Mouse (Mus musculus) hindbrain, embryonic 15.5 days (tissue): ENCODE measurements around the gene Gm6040. TPM values are rescaled to one million over a fixed set of nuclear protein-coding genes. Genes with fewer than 3 reads are reported as not detected.

Experiments used
- ATAC-seq: fragments of 200-750 bp; cut with Nextera tagmentation; 2 replicates; pipeline ENCODE4 v1.8.0; 2017; ENCODE audit warnings: low read depth, moderate number of reproducible peaks, moderate TSS enrichment; ENCODE audit not compliant: low FRiP score
- H3K27ac ChIP-seq: fragments of 300-500 bp; sonication (generic); replicated peaks from 2 replicates; pipeline ENCODE4 v1.5.1; 2015; ENCODE audit warnings: mild to moderate bottlenecking, inconsistent platforms
- H3K27me3 ChIP-seq: fragments of 300-500 bp; sonication (generic); 2 replicates; pipeline ENCODE4 v1.6.1; 2015; ENCODE audit warnings: control low read depth, inconsistent platforms
- H3K36me3 ChIP-seq: fragments of 300-500 bp; sonication (generic); 2 replicates; pipeline ENCODE4 v1.6.1; 2015; ENCODE audit warnings: control low read depth, inconsistent platforms
- H3K4me1 ChIP-seq: fragments of 300-500 bp; sonication (generic); replicated peaks from 2 replicates; pipeline ENCODE4 v1.6.1; 2015; ENCODE audit warnings: control low read depth, inconsistent platforms
- H3K4me2 ChIP-seq: fragments of 300-500 bp; sonication (generic); 2 replicates; pipeline ENCODE4 v1.6.1; 2015; ENCODE audit warnings: moderate library complexity, mild to moderate bottlenecking, inconsistent platforms
- H3K4me3 ChIP-seq: fragments of 300-500 bp; sonication (generic); 2 replicates; pipeline ENCODE4 v1.5.1; 2015; ENCODE audit warnings: mild to moderate bottlenecking, inconsistent platforms
- H3K9ac ChIP-seq: fragments of 300-500 bp; sonication (generic); 2 replicates; pipeline ENCODE4 v1.6.1; 2015; ENCODE audit warnings: inconsistent platforms
- H3K9me3 ChIP-seq: fragments of 300-500 bp; sonication (generic); 2 replicates; pipeline ENCODE4 v1.6.1; 2016; ENCODE audit warnings: control low read depth, inconsistent platforms
- WGBS: fragments of 180-500 bp; shearing (Covaris S2); methylation state at CpG from one replicate; pipeline ENCODE4 v1.1.7; 2015; 5-methylcytosine and 5-hydroxymethylcytosine counted together
- polyA plus RNA-seq: library from polyadenylated mRNA; unstranded; fragments of >200 nt; fragmentation: Nextera tagmentation; extraction: Ambion mirVana; gene quantifications from 2 replicates; pipeline ENCODE4 v1.2.1, GENCODE M21; 2015

The Gm6040 gene
- polyA plus RNA-seq = not detected in 2 replicates

DNA sequence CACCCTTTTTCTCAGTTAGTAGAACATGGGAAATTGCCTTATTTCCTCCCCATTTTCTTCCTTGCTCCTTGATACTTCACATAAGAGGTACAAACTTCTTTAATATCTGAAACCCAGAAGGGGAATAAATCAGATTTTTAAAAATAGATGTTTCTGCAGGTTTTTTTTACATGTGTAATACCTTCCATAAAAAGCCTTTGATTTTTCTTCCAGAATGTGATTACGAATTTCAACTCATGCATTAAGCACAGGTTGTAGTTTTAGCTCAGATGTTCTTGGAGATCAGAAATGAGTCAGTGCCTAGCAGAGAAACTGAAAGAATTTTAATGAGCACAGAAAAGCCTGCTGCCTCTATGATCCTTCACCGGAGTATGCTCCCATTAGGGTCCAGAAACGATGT, at the start of gene Gm6040:
Gene Gm6040 (minus strand): TSS at position 101 of the 400 bp plus-strand sequence.
- H3K4me1 ChIP-seq = no peaks in the 10 kb centered on the region
- no peaks in the 10 kb centered on the region for H3K27me3 ChIP-seq
- no peaks in the 10 kb centered on the region for H3K36me3 ChIP-seq
- no peak within 1 kb of the TSS for H3K4me3 ChIP-seq
- no peak within 1 kb of the TSS for H3K9ac ChIP-seq
- ATAC-seq = no peak
- H3K9me3 ChIP-seq = peaks cover 7% of the 10 kb centered on the region; the same call in 1 of the 2 replicates
- H3K4me2 ChIP-seq = no peak within 1 kb of the TSS
- no peak within 1 kb of the TSS for H3K27ac ChIP-seq
- WGBS = 77% methylated on average over 3 of the region's 3 CpGs

DNA sequence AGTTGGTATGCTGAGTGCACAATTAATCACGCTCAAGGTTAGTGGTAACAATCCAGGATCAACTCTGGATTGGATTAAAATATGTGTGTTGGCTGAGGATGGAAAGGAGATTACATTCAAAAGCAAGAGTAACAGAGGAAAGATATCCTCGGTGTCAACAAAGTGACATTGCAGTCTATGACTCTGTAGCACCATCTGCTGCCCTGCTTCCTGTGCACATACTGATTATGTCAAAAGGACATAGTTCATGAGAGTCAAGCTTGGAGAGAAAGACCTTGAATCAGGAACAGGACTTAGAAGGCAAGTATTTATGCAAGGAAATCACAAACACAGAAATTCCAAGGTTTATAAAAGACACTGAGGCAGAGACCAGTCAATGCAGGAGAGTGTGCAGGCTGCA, 42.7 kb upstream of the Gm6040 start:
- H3K4me2 ChIP-seq = no peak overlapping the region
- H3K27me3 ChIP-seq = no peaks in the 10 kb centered on the region
- H3K4me1 ChIP-seq = no peaks in the 10 kb centered on the region
- 81% methylated on average over 2 of the region's 2 CpGs for WGBS
- no peak for ATAC-seq
- peaks cover 5% of the 10 kb centered on the region; the same call in 1 of the 2 replicates for H3K9me3 ChIP-seq
- H3K4me3 ChIP-seq = no peak overlapping the region
- no peaks in the 10 kb centered on the region for H3K36me3 ChIP-seq
- H3K9ac ChIP-seq = no peak overlapping the region
- no peak overlapping the region for H3K27ac ChIP-seq

DNA sequence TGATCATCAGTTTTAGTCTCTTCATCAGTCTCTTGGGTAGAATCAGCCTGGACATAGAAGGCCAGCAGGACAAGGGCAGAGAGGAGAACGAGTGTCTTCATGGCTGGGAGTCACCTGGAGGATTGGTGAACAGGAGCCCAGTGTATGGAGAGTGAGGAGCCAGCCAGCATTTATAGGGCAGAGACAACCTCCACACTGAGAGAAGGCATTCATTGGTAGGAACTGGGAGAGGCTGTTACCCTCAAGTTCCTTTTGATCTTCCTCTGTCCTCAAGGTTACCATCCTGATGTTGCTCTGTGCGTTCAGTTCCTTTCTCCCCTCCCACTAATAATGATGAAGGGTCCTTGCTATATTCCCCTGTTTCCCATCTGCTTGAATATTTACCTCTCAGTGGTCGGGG, 22.7 kb upstream of the Gm6040 start, which contains the start of gene AY761185:
Gene AY761185 (minus strand): TSS at position 101 of the 400 bp plus-strand sequence.
- Histone ChIP-seq H3K27me3 (no peaks in the 10 kb centered on the region), H3K9me3 (peaks cover 20% of the 10 kb centered on the region), H3K4me2 (no peak within 1 kb of the TSS), H3K27ac (no peak within 1 kb of the TSS), H3K9ac (no peak within 1 kb of the TSS), H3K4me1 (no peaks in the 10 kb centered on the region), H3K36me3 (no peaks in the 10 kb centered on the region), H3K4me3 (no peak within 1 kb of the TSS)
- no peak for ATAC-seq
- 74% methylated on average over 3 of the region's 3 CpGs for WGBS

DNA sequence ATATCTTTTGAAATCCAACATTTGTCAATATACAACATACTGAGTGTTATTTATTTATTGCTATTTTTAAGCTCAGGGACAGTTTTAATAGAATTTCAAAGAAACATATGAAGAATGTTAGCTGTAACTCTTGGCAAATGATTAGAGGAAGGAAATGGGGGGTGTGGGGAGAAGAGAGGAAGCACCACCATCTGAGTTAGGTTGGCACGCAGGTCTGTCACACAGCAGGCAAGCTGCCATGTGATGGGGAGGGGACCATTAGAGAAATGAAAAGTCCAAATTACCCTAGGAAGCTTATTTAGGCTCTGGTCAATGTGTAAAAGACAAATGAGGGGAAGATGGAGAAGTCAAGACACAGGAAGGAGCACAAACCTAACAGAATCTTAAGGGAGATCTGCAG, 9.6 kb downstream of the Gm6040 start:
- no peak for ATAC-seq
- H3K4me2 ChIP-seq = no peak overlapping the region
- H3K4me3 ChIP-seq = no peak overlapping the region
- 86% methylated on average over 1 of the region's 1 CpGs for WGBS
- no peaks in the 10 kb centered on the region for H3K36me3 ChIP-seq
- no peaks in the 10 kb centered on the region for H3K4me1 ChIP-seq
- no peak overlapping the region for H3K9ac ChIP-seq
- peaks cover 17% of the 10 kb centered on the region for H3K9me3 ChIP-seq
- H3K27me3 ChIP-seq = no peaks in the 10 kb centered on the region
- H3K27ac ChIP-seq = no peak overlapping the region

DNA sequence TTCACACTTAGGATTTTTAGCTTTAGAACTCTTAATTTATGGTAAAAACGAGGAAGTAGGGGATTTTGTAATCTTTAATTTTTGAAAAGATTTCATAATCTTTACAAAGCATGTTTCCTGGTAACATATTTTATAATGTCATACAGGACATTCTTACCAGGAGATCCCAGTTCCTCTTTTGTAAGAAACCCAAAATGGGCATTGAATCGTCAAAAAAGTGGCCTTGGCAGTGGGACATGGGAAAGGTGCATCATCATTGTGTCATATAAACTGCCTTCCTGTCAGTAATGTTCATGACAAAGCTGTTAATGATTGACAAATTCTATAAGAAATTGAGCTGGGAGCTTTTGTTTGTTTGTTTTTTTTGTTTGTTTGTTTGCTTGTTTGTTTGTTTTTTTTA, 13.6 kb downstream of the Gm6040 start:
- ATAC-seq = no peak
- Histone ChIP-seq H3K27me3 (no peaks in the 10 kb centered on the region), H3K27ac (no peak overlapping the region), H3K9ac (no peak overlapping the region), H3K4me1 (no peaks in the 10 kb centered on the region), H3K9me3 (peaks cover 14% of the 10 kb centered on the region), H3K4me3 (no peak overlapping the region), H3K4me2 (no peak overlapping the region), H3K36me3 (no peaks in the 10 kb centered on the region)
- WGBS = 63% methylated on average over 2 of the region's 2 CpGs

DNA sequence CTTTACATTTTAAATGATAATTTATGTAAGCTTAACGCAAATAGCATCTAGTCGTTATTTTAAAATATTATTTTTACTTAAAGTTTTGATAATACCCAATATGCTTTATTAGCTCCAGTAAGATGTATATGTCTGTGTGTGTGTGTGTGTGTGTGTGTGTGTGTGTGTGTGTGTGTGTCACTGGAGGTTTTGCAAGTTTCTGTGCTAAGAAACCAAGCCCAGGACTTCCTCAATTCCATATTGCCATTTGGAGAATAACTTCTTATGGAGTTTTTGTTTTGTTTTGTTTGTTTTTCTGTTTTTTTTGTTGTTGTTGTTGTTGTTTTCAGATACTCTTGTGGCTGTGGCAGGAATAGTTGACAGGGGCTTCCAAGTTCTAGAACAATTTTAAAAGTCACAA, 14.8 kb downstream of the Gm6040 start:
- H3K27ac ChIP-seq = no peak overlapping the region
- no peak overlapping the region for H3K4me2 ChIP-seq
- H3K36me3 ChIP-seq = no peaks in the 10 kb centered on the region
- no peak overlapping the region for H3K9ac ChIP-seq
- H3K27me3 ChIP-seq = no peaks in the 10 kb centered on the region
- WGBS = 96% methylated on average over 2 of the region's 2 CpGs
- H3K4me1 ChIP-seq = no peaks in the 10 kb centered on the region
- H3K9me3 ChIP-seq = peaks cover 18% of the 10 kb centered on the region
- ATAC-seq = no peak
- no peak overlapping the region for H3K4me3 ChIP-seq

DNA sequence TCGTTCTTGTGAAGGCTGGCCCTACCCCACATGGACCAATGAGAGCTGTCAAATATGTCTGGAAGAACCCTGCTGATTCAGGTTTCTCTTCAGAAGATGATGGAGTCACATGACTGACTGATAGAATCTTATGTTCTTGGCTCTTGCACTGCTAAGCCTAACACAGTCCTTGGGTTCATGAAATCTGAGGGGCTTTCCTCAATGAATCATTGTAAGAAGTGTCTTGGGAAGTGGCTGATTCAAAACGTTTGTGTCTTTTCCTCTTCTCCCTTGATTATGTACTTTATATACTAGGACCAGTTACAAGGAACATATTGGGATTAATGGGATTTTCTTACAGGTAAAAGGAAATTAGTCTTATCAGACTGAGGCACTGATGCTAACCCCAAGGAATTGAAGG, 19.3 kb downstream of the Gm6040 start, which contains the start of gene Gm15056:
Gene Gm15056 (minus strand): TSS at position 101 of the 400 bp plus-strand sequence.
- no peak for ATAC-seq

DNA sequence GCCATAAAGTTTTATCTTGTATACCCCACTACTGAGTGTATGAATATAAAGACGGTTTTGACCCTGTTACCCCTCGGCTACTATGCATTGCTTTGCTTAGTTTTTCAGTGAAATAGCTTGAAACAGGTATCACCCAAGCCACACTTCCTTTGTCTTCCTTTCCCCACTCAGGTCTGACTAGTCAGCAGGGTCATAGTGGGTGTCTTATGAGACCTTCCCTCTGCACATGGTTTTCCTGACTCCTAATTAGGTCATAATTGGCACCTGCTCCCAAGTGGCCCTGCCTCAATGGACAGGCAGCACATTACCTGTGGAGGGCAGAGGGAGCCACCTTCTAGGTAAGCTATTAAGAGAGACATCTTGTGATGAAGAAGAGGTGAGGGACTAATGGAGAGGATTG, 29.5 kb downstream of the Gm6040 start, which contains the start of gene Defb33:
Gene Defb33 (plus strand): TSS at position 301 of the 400 bp plus-strand sequence.
- no peak for ATAC-seq
- H3K27me3 ChIP-seq = no peaks in the 10 kb centered on the region
- H3K4me2 ChIP-seq = no peak within 1 kb of the TSS
- peaks cover 28% of the 10 kb centered on the region for H3K9me3 ChIP-seq
- no peaks in the 10 kb centered on the region for H3K4me1 ChIP-seq
- no peaks in the 10 kb centered on the region for H3K36me3 ChIP-seq
- H3K9ac ChIP-seq = no peak within 1 kb of the TSS
- H3K4me3 ChIP-seq = no peak within 1 kb of the TSS
- 90% methylated on average over 2 of the region's 2 CpGs for WGBS
- H3K27ac ChIP-seq = no peak within 1 kb of the TSS

More for the DNA sequence above, 19.3 kb downstream of the Gm6040 start, which contains the start of gene Gm15056:
- no peaks in the 10 kb centered on the region for H3K27me3 ChIP-seq
- H3K27ac ChIP-seq = no peak within 1 kb of the TSS
- H3K9me3 ChIP-seq = peaks cover 31% of the 10 kb centered on the region
- H3K36me3 ChIP-seq = no peaks in the 10 kb centered on the region
- WGBS = 51% methylated on average over 2 of the region's 2 CpGs
- no peak within 1 kb of the TSS for H3K4me2 ChIP-seq
- no peak within 1 kb of the TSS for H3K4me3 ChIP-seq
- no peak within 1 kb of the TSS for H3K9ac ChIP-seq
- H3K4me1 ChIP-seq = no peaks in the 10 kb centered on the region

DNA sequence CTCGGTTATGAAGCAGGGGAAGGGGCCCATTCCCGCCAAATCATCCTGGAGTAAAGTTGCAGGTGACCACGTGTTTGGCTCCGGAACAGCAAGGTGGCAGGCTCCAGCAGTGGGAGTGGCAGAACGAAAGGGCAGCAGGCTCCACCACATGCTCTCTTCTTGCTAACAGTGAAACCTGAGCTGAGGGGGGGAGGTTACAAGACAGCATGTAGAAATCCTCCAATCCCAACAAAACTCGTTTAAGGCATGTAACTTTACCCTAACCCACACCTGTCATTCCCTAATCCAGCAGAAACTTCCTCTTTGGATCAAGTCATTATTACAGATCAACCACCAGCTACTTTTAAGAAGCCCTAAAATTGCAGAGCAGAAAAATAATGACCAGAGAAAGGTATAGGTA, 47.3 kb downstream of the Gm6040 start:
- Histone ChIP-seq H3K27me3 (no peaks in the 10 kb centered on the region), H3K4me3 (no peak overlapping the region), H3K27ac (no peak overlapping the region), H3K4me2 (no peak overlapping the region), H3K4me1 (no peaks in the 10 kb centered on the region), H3K9ac (no peak overlapping the region), H3K36me3 (no peaks in the 10 kb centered on the region), H3K9me3 (peaks cover 3% of the 10 kb centered on the region)
- 48% methylated on average over 6 of the region's 6 CpGs for WGBS
- ATAC-seq = no peak

Other genes starting within 250 kb of the Gm6040 start
- gene Defb33, start 29.4 kb downstream of the Gm6040 start, polyA plus RNA-seq = not detected in 2 replicates
- not detected in 2 replicates for gene Gm15056, start 19.4 kb downstream of the Gm6040 start, polyA plus RNA-seq
- not detected in 2 replicates for gene AY761185, start 22.6 kb upstream of the Gm6040 start, polyA plus RNA-seq
- gene Defa21, start 103.5 kb upstream of the Gm6040 start, polyA plus RNA-seq = not detected in 2 replicates
- gene Defa23, start 133.0 kb upstream of the Gm6040 start, polyA plus RNA-seq = not detected in 2 replicates
- not detected in 2 replicates for gene Defa35, start 143.0 kb upstream of the Gm6040 start, polyA plus RNA-seq
- not detected in 2 replicates for gene Defa25, start 162.4 kb upstream of the Gm6040 start, polyA plus RNA-seq
- gene Gm14851, start 174.0 kb upstream of the Gm6040 start, polyA plus RNA-seq = not detected in 2 replicates
- not detected in 2 replicates for gene Defa30, start 212.6 kb upstream of the Gm6040 start, polyA plus RNA-seq
- not detected in 2 replicates for gene Defa22, start 240.2 kb upstream of the Gm6040 start, polyA plus RNA-seq